24 mouse cellular contexts compared by ENCODE assay signal in the genomic region with DNA sequence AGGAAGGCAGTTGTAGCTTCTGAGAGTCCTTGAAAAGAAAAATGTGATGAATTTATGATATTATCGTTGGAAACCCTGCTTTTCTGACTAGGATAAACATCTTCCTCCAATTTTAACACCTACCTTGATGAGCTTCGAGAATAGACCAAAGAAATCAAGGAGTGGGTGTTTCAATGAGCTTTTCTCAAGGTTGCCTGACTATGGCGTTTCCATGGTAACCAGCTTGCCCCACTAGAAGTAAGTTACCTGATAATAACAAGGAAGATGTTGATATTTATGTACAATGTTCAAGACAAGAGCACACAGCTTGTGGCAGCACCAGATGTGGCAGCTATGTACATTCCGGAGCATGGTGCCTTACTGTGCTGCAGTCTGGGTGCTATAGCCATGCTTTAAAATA. TPM values are rescaled to one million over a fixed set of nuclear protein-coding genes. Genes with fewer than 3 reads are reported as not detected.
"Had no signal": no experiment of that assay in that cellular context is flagged by ENCODE, and none has a peak within 500 bp of the region (broad histone marks: within the 10 kb centered on the region; RNA-seq: fewer than 3 reads in every experiment).

No protein-coding gene starts in this region.

- DNase-seq: kidney, adult 11 months; kidney, adult 9 months; kidney, postnatal 36 days; lung, adult 2 months; lung, postnatal 36 days; right cerebral cortex, postnatal 14 days; thymus, postnatal 36 days had no signal

- ATAC-seq: lung, postnatal 0 days had no signal

- H3K9ac ChIP-seq: liver, embryonic 15.5 days; neural tube, embryonic 12.5 days; stomach, embryonic 15.5 days had no signal

- H3K4me1 ChIP-seq: limb, embryonic 10.5 days; liver, embryonic 15.5 days; neural tube, embryonic 12.5 days; stomach, embryonic 15.5 days had no signal

- H3K9me3 ChIP-seq: limb, embryonic 10.5 days; liver, embryonic 15.5 days; neural tube, embryonic 12.5 days; stomach, embryonic 15.5 days had no signal

- H3K36me3 ChIP-seq: limb, embryonic 10.5 days; liver, embryonic 15.5 days; neural tube, embryonic 12.5 days; stomach, embryonic 15.5 days had no signal

- H3K4me2 ChIP-seq: liver, embryonic 11.5 days; liver, embryonic 15.5 days; neural tube, embryonic 12.5 days; stomach, embryonic 15.5 days had no signal

- H3K27ac ChIP-seq: kidney, postnatal 0 days; limb, embryonic 10.5 days; liver, embryonic 15.5 days; neural tube, embryonic 12.5 days; stomach, embryonic 15.5 days had no signal

- H3K4me3 ChIP-seq: limb, embryonic 10.5 days; liver, embryonic 15.5 days; neural tube, embryonic 12.5 days; stomach, embryonic 15.5 days had no signal

- H3K27me3 ChIP-seq: liver, embryonic 15.5 days; neural tube, embryonic 12.5 days; stomach, embryonic 15.5 days had no signal

RNA-seq across cellular contexts. Expression of a gene that starts 14.7 kb away (rescaled TPM):
- total RNA-seq: layer of hippocampus, adult 18-20 months; layer of hippocampus, postnatal 10 days; left cerebral cortex, adult 18-20 months; megakaryocyte progenitor cell, adult 5-6 weeks; monocyte, adult 5-6 weeks; neutrophil, adult 5-6 weeks had no signal
- polyA plus RNA-seq: kidney, postnatal 0 days; limb, embryonic 10.5 days; limb, embryonic 14.5 days; liver, embryonic 15.5 days; lung, adult 2 months; lung, postnatal 0 days; neural tube, embryonic 12.5 days; spleen, adult 2 months; stomach, embryonic 15.5 days; thymus, postnatal 0 days had no signal

RNA-seq across cellular contexts. Expression of a gene that starts 21.7 kb away (rescaled TPM):
- total RNA-seq: layer of hippocampus, adult 18-20 months; left cerebral cortex, adult 18-20 months; left cerebral cortex, postnatal 10 days; megakaryocyte progenitor cell, adult 5-6 weeks; monocyte, adult 5-6 weeks; neutrophil, adult 5-6 weeks had no signal
- polyA plus RNA-seq: limb, embryonic 10.5 days; limb, embryonic 14.5 days; lung, adult 2 months; neural tube, embryonic 12.5 days; spleen, adult 2 months; stomach, embryonic 15.5 days; thymus, postnatal 0 days had no signal
